Mouse (Mus musculus) naive thymus-derived CD4-positive, alpha-beta T cell, adult 5 months (primary cell): ENCODE results near the gene B3galt1. TPM values are rescaled to one million over a fixed set of nuclear protein-coding genes. Genes with fewer than 3 reads are reported as not detected.

Source experiments
- polyA plus RNA-seq: library from polyadenylated mRNA; unstranded; fragments of 100-300 nt; shearing (Covaris generic); gene quantifications from one replicate; pipeline ENCODE4 v1.2.1, GENCODE M21; 2017

Gene B3galt1
- 0.06 TPM for polyA plus RNA-seq

DNA sequence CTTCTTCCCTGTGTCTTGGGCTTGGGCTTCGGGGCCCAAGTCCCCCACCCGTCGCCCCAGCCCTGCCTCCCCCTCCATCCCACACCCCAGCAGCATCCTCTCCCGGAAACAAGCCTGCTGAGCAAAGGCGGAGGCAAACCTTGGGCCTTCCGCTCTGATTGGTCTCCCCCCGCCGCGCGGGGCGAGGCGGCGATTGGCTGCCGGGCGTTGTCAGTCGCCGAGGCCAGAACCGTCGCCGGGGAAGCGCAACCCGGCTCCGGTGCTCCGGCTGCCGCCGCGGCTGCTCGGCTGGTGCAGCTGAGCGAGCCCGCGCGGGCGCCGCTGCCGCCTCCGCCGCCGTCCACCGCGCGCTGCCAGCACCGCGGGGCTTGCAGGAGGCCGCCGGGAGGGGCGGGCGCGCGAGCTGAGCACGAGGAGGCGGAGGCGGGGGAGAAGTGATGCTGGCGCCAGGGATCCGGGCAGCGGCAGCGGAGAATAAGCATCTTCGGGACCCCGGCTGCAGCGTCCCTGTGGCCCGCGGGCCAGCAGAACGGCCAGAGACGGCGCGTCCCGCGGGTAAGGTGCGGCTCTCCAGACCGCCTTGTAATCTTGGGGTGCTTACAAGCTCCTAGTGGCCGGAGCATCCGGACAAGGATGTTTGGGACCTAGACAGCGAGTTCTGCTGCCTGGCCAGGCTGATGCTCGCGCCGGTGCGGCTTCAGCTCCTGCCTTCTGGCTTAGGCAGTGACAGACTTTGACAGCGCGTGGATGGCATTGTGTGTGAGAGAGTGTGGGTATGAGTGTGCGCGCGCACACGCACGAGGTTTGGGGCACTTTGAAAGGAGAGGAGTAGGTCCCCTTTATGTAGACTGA is at the start of gene B3galt1:
B3galt1 (plus strand) TSS at position 392 of the 852 bp plus-strand sequence.

Other genes starting within 250 kb of the B3galt1 start
- gene Gm21830, start 152.1 kb upstream of the B3galt1 start, polyA plus RNA-seq: not detected
- not detected for gene Gm26727, start 132.7 kb upstream of the B3galt1 start, polyA plus RNA-seq
- not detected for gene Xirp2, start 119.9 kb upstream of the B3galt1 start, polyA plus RNA-seq